Mouse (Mus musculus) embryonic facial prominence, embryonic 10.5 days (tissue): Measurements from ENCODE around the gene Pdzrn3. TPM values are rescaled to one million over a fixed set of nuclear protein-coding genes. Genes with fewer than 3 reads are reported as not detected.

Experiments
- DNase-seq: peaks from one replicate; pipeline ENCODE4 v3.0.0-alpha.2; 2017; ENCODE audit warnings: low spot score
- H3K27ac ChIP-seq: fragments of 300-500 bp; sonication (generic); replicated peaks from 2 replicates; pipeline ENCODE4 v1.5.1; 2016; ENCODE audit warnings: mild to moderate bottlenecking
- H3K27me3 ChIP-seq: fragments of 300-500 bp; sonication (generic); replicated peaks from 2 replicates; pipeline ENCODE4 v1.6.1; 2016; ENCODE audit warnings: low read depth, mild to moderate bottlenecking; ENCODE audit not compliant: poor library complexity, severe bottlenecking
- H3K36me3 ChIP-seq: fragments of 300-500 bp; sonication (generic); replicated peaks from 2 replicates; pipeline ENCODE4 v1.6.1; 2016; ENCODE audit warnings: mild to moderate bottlenecking, moderate library complexity
- H3K4me1 ChIP-seq: fragments of 300-500 bp; sonication (generic); 2 replicates; pipeline ENCODE4 v1.6.1; 2016
- H3K4me3 ChIP-seq: fragments of 300-500 bp; sonication (generic); 2 replicates; pipeline ENCODE4 v1.5.1; 2016; ENCODE audit warnings: mild to moderate bottlenecking, moderate library complexity
- H3K9me3 ChIP-seq: fragments of 300-500 bp; sonication (generic); 2 replicates; pipeline ENCODE4 v1.6.1; 2016; ENCODE audit warnings: mild to moderate bottlenecking
- WGBS: fragments of 180-500 bp; shearing (Covaris S2); methylation state at CpG from one replicate; pipeline ENCODE4 v1.1.7; 2016; 5-methylcytosine and 5-hydroxymethylcytosine counted together
- polyA plus RNA-seq: library from polyadenylated mRNA; unstranded; fragments of >200 nt; fragmentation: Nextera tagmentation; extraction: Ambion mirVana; gene quantifications from 2 replicates; pipeline ENCODE4 v1.2.1, GENCODE M21; 2016

Pdzrn3 gene
- polyA plus RNA-seq, 1 experiment from 2014 or later = 8.9 TPM

- 8% methylated on average over 4 of the region's 4 CpGs for WGBS
- Histone ChIP-seq H3K4me3 (no peak overlapping the region), H3K27me3 (no peaks in the 10 kb centered on the region), H3K4me1 (peaks cover 37% of the 10 kb centered on the region), H3K27ac (no peak overlapping the region), H3K36me3 (no peaks in the 10 kb centered on the region), H3K9me3 (no peaks in the 10 kb centered on the region)
- DNase-seq = peak; percentile 46
These were observed 116.2 kb downstream of the Pdzrn3 start for GRCm38 (mm10) chr6:101261513-101261912.

GRCm38 (mm10) chr6:101259411-101259810 lies 118.3 kb downstream of the Pdzrn3 start:
- Histone ChIP-seq H3K27ac (no peak overlapping the region), H3K27me3 (no peaks in the 10 kb centered on the region), H3K9me3 (no peaks in the 10 kb centered on the region), H3K4me3 (no peak overlapping the region), H3K4me1 (peaks cover 43% of the 10 kb centered on the region), H3K36me3 (no peaks in the 10 kb centered on the region)
- no peak for DNase-seq
- 91% methylated on average over 5 of the region's 5 CpGs for WGBS

GRCm38 (mm10) chr6:101257418-101257817 lies 120.3 kb downstream of the Pdzrn3 start:
- H3K36me3 ChIP-seq = no peaks in the 10 kb centered on the region
- H3K4me3 ChIP-seq = no peak overlapping the region
- H3K4me1 ChIP-seq = peaks cover 46% of the 10 kb centered on the region
- DNase-seq = no peak
- no peaks in the 10 kb centered on the region for H3K27me3 ChIP-seq
- H3K9me3 ChIP-seq = no peaks in the 10 kb centered on the region
- WGBS = 89% methylated on average over 6 of the region's 6 CpGs
- no peak overlapping the region for H3K27ac ChIP-seq

- no peaks in the 10 kb centered on the region for H3K36me3 ChIP-seq
- WGBS = 36% methylated on average over 4 of the region's 4 CpGs
- DNase-seq = no peak
- H3K27me3 ChIP-seq = no peaks in the 10 kb centered on the region
- H3K27ac ChIP-seq = no peak overlapping the region
- no peak overlapping the region for H3K4me3 ChIP-seq
- H3K4me1 ChIP-seq = peaks cover 66% of the 10 kb centered on the region
- no peaks in the 10 kb centered on the region for H3K9me3 ChIP-seq
These were observed 123.0 kb downstream of the Pdzrn3 start for GRCm38 (mm10) chr6:101254652-101255051.

GRCm38 (mm10) chr6:101251916-101252603 lies 125.6 kb downstream of the Pdzrn3 start:
- DNase-seq = no peak
- H3K36me3 ChIP-seq = no peaks in the 10 kb centered on the region
- H3K27ac ChIP-seq = peak overlapping the region; percentile 57; the same call in 1 of the 2 replicates
- WGBS = 68% methylated on average over 12 of the region's 12 CpGs
- no peak overlapping the region for H3K4me3 ChIP-seq
- H3K9me3 ChIP-seq = no peaks in the 10 kb centered on the region
- peaks cover 69% of the 10 kb centered on the region for H3K4me1 ChIP-seq
- H3K27me3 ChIP-seq = no peaks in the 10 kb centered on the region

- 45% methylated on average over 5 of the region's 5 CpGs for WGBS
- H3K27me3 ChIP-seq = no peaks in the 10 kb centered on the region
- H3K27ac ChIP-seq = peak overlapping the region; percentile 48
- H3K36me3 ChIP-seq = no peaks in the 10 kb centered on the region
- no peaks in the 10 kb centered on the region for H3K9me3 ChIP-seq
- no peak overlapping the region for H3K4me3 ChIP-seq
- peak; percentile 36 for DNase-seq
- H3K4me1 ChIP-seq = peaks cover 69% of the 10 kb centered on the region
These were observed 126.5 kb downstream of the Pdzrn3 start for GRCm38 (mm10) chr6:101251160-101251559.

- 80% methylated on average over 4 of the region's 4 CpGs for WGBS
- Histone ChIP-seq H3K9me3 (no peaks in the 10 kb centered on the region), H3K27me3 (no peaks in the 10 kb centered on the region), H3K4me3 (no peak overlapping the region), H3K27ac (no peak overlapping the region), H3K4me1 (peaks cover 20% of the 10 kb centered on the region), H3K36me3 (no peaks in the 10 kb centered on the region)
- DNase-seq = no peak
These were observed 131.6 kb downstream of the Pdzrn3 start for GRCm38 (mm10) chr6:101246137-101246536.

GRCm38 (mm10) chr6:101244355-101244754 lies 133.3 kb downstream of the Pdzrn3 start:
- Histone ChIP-seq H3K9me3 (no peaks in the 10 kb centered on the region), H3K36me3 (no peaks in the 10 kb centered on the region), H3K27ac (no peak overlapping the region), H3K4me3 (no peak overlapping the region), H3K27me3 (no peaks in the 10 kb centered on the region), H3K4me1 (peaks cover 8% of the 10 kb centered on the region; the same call in 1 of the 2 replicates)
- WGBS = 88% methylated on average over 3 of the region's 3 CpGs
- no peak for DNase-seq

- no peaks in the 10 kb centered on the region for H3K9me3 ChIP-seq
These were observed 134.4 kb downstream of the Pdzrn3 start for GRCm38 (mm10) chr6:101243189-101243815.

GRCm38 (mm10) chr6:101236641-101237246 lies 141.0 kb downstream of the Pdzrn3 start:
- no peak overlapping the region for H3K27ac ChIP-seq
- 34% methylated on average over 5 of the region's 5 CpGs for WGBS
- DNase-seq = no peak
- no peaks in the 10 kb centered on the region for H3K27me3 ChIP-seq
- H3K4me3 ChIP-seq = no peak overlapping the region
- H3K4me1 ChIP-seq = peaks cover 36% of the 10 kb centered on the region
- H3K9me3 ChIP-seq = no peaks in the 10 kb centered on the region
- H3K36me3 ChIP-seq = no peaks in the 10 kb centered on the region

More at GRCm38 (mm10) chr6:101243189-101243815, 134.4 kb downstream of the Pdzrn3 start:
- no peak for DNase-seq
- H3K27me3 ChIP-seq = no peaks in the 10 kb centered on the region
- H3K27ac ChIP-seq = no peak overlapping the region
- 90% methylated on average over 7 of the region's 7 CpGs for WGBS
- no peaks in the 10 kb centered on the region for H3K36me3 ChIP-seq
- peaks cover 6% of the 10 kb centered on the region; the same call in 1 of the 2 replicates for H3K4me1 ChIP-seq
- H3K4me3 ChIP-seq = no peak overlapping the region

GRCm38 (mm10) chr6:101236230-101236629 lies 141.5 kb downstream of the Pdzrn3 start:
- 63% methylated on average over 7 of the region's 7 CpGs for WGBS
- Histone ChIP-seq H3K27ac (no peak overlapping the region), H3K9me3 (no peaks in the 10 kb centered on the region), H3K36me3 (no peaks in the 10 kb centered on the region), H3K4me3 (no peak overlapping the region), H3K27me3 (no peaks in the 10 kb centered on the region), H3K4me1 (peaks cover 36% of the 10 kb centered on the region)
- no peak for DNase-seq

GRCm38 (mm10) chr6:101234349-101234748 lies 143.3 kb downstream of the Pdzrn3 start:
- DNase-seq = no peak
- Histone ChIP-seq H3K4me1 (peaks cover 37% of the 10 kb centered on the region), H3K27me3 (no peaks in the 10 kb centered on the region), H3K4me3 (no peak overlapping the region), H3K9me3 (no peaks in the 10 kb centered on the region), H3K27ac (0 out of 2 replicates have a peak overlapping the region, but pooled peaks have one; percentile 35), H3K36me3 (0 out of 2 replicates have a peak, but pooled peaks cover 3% of the 10 kb centered on the region)
- 30% methylated on average over 10 of the region's 10 CpGs for WGBS
